Mouse (Mus musculus) embryonic facial prominence, embryonic 10.5 days (tissue): ENCODE results near the gene Cda. TPM values are rescaled to one million over a fixed set of nuclear protein-coding genes. Genes with fewer than 3 reads are reported as not detected.
"Not testable (repeated sequence)": the region's sequence is repeated elsewhere in the genome, so short reads cannot be mapped to it uniquely, and the experiment has no call there.

ENCODE experiments used
- DNase-seq: peaks from one replicate; pipeline ENCODE4 v3.0.0-alpha.2; 2017; ENCODE audit warnings: low spot score
- H3K27ac ChIP-seq: fragments of 300-500 bp; sonication (generic); replicated peaks from 2 replicates; pipeline ENCODE4 v1.5.1; 2016; ENCODE audit warnings: mild to moderate bottlenecking
- H3K27me3 ChIP-seq: fragments of 300-500 bp; sonication (generic); replicated peaks from 2 replicates; pipeline ENCODE4 v1.6.1; 2016; ENCODE audit warnings: low read depth, mild to moderate bottlenecking; ENCODE audit not compliant: poor library complexity, severe bottlenecking
- H3K36me3 ChIP-seq: fragments of 300-500 bp; sonication (generic); replicated peaks from 2 replicates; pipeline ENCODE4 v1.6.1; 2016; ENCODE audit warnings: mild to moderate bottlenecking, moderate library complexity
- H3K4me1 ChIP-seq: fragments of 300-500 bp; sonication (generic); 2 replicates; pipeline ENCODE4 v1.6.1; 2016
- H3K4me3 ChIP-seq: fragments of 300-500 bp; sonication (generic); 2 replicates; pipeline ENCODE4 v1.5.1; 2016; ENCODE audit warnings: mild to moderate bottlenecking, moderate library complexity
- H3K9me3 ChIP-seq: fragments of 300-500 bp; sonication (generic); 2 replicates; pipeline ENCODE4 v1.6.1; 2016; ENCODE audit warnings: mild to moderate bottlenecking
- WGBS: fragments of 180-500 bp; shearing (Covaris S2); methylation state at CpG from one replicate; pipeline ENCODE4 v1.1.7; 2016; 5-methylcytosine and 5-hydroxymethylcytosine counted together
- polyA plus RNA-seq: library from polyadenylated mRNA; unstranded; fragments of >200 nt; fragmentation: Nextera tagmentation; extraction: Ambion mirVana; gene quantifications from 2 replicates; pipeline ENCODE4 v1.2.1, GENCODE M21; 2016

Cda gene
- polyA plus RNA-seq, 1 experiment from 2014 or later = 4.8 TPM

DNA sequence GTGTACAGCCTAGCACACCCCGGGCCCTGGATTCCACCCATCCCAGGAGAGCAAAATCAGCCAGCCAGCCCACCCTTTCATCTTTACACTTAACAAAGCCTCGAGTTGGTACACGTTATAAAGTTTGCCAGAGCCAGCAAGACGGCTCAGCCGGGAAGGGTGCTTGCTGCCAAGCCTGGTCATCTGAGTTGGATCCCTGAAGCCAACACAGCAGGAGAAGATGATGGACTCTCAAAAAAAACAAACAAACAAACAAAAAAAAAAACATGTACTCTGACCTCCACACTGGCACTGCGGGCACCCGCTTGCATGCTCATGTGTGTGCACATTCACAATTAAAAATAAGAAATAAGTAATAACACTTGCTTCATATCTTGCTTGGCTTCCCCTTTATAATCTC lies 25.7 kb downstream of the Cda start:
- Histone ChIP-seq H3K27me3 (no peaks in the 10 kb centered on the region), H3K9me3 (no peaks in the 10 kb centered on the region), H3K4me1 (peaks cover 11% of the 10 kb centered on the region; the same call in 1 of the 2 replicates), H3K4me3 (no peak overlapping the region), H3K27ac (no peak overlapping the region), H3K36me3 (no peaks in the 10 kb centered on the region)
- DNase-seq = no peak
- WGBS = 78% methylated on average over 7 of the region's 7 CpGs

DNA sequence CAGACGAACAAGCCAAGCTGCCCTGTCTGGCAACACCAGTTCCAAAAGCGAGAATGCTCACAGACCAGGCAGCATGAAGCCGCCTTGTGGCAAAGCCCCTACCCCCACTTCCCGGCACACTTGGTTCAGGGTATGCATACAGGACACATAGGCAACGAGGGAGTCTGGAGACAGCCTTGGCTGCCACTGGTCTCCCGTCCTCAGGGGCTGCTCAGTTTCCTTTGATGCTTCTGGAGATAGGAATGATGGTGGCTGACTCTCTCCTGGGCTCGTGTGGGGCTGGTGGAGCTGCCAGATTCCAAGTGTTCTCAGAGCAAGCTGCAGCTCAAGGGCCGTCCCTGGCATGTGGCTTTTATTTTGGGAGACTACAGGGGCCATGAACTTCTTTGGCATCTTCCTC lies 26.4 kb downstream of the Cda start:
- DNase-seq = no peak
- Histone ChIP-seq H3K27ac (no peak overlapping the region), H3K36me3 (no peaks in the 10 kb centered on the region), H3K9me3 (no peaks in the 10 kb centered on the region), H3K4me3 (no peak overlapping the region), H3K4me1 (peaks cover 12% of the 10 kb centered on the region; the same call in 1 of the 2 replicates), H3K27me3 (no peaks in the 10 kb centered on the region)
- WGBS = 61% methylated on average over 8 of the region's 8 CpGs

- no peak overlapping the region for H3K4me3 ChIP-seq
- H3K36me3 ChIP-seq = no peaks in the 10 kb centered on the region
- H3K27ac ChIP-seq = no peak overlapping the region
- peaks cover 12% of the 10 kb centered on the region; the same call in 1 of the 2 replicates for H3K4me1 ChIP-seq
- 36% methylated on average over 4 of the region's 4 CpGs for WGBS
- DNase-seq = peak; percentile 44
- no peaks in the 10 kb centered on the region for H3K27me3 ChIP-seq
- no peaks in the 10 kb centered on the region for H3K9me3 ChIP-seq
Measured at GRCm38 (mm10) chr4:138339963-138340362, 27.8 kb downstream of the Cda start.

- WGBS = 79% methylated on average over 9 of the region's 9 CpGs
- no peak overlapping the region for H3K27ac ChIP-seq
- no peak overlapping the region for H3K4me3 ChIP-seq
- no peak for DNase-seq
- H3K4me1 ChIP-seq = peaks cover 7% of the 10 kb centered on the region; the same call in 1 of the 2 replicates
- no peaks in the 10 kb centered on the region for H3K36me3 ChIP-seq
- H3K9me3 ChIP-seq = no peaks in the 10 kb centered on the region
- no peaks in the 10 kb centered on the region; the same call in 1 of the 2 replicates for H3K27me3 ChIP-seq
Measured at GRCm38 (mm10) chr4:138337341-138337740, 30.5 kb downstream of the Cda start.

DNA sequence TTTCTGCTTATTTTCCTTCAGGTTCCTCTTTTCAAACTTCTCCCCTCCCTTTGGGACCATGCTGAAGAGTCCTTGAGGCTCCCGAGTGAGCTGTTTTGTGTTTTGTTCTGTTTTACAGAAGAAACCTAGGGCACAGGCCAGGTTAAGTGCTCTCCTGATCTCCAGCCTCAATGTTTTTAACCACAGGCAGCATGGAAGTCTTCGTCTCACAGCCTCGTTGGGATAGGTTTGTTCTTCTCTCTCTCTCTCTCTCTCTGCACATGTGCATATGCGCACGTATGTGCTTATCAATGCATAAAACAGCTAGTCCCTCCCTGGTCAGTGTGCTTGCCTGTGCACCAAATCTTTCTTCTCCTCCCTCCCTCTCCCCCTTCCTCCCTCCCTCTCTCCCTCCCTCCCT lies 30.9 kb downstream of the Cda start:
- Histone ChIP-seq H3K36me3 (no peaks in the 10 kb centered on the region), H3K4me3 (no peak overlapping the region), H3K4me1 (peaks cover 7% of the 10 kb centered on the region; the same call in 1 of the 2 replicates), H3K27me3 (peaks cover 3% of the 10 kb centered on the region), H3K27ac (no peak overlapping the region; the same call in 1 of the 2 replicates), H3K9me3 (no peaks in the 10 kb centered on the region)
- 77% methylated on average over 5 of the region's 5 CpGs for WGBS
- DNase-seq = no peak

DNA sequence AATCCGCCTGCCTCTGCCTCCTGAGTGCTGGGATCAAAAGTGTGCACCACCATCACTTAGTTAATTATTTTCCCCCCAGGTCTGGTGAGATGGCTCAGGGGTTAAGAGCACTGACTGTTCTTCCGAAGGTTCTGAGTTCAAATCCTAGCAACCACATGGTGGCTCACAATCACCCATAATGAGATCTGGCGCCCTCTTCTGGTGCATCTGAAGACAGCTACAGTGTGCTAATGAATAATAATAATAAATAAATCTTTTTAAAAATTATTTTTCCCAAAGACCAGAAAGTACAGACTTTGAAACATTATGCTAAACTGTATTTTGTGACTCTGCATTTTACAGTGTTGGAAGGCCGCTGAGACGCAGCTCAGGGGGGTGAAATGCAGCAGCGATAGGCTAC lies 32.1 kb downstream of the Cda start:
- H3K27me3 ChIP-seq = peaks cover 15% of the 10 kb centered on the region
- no peak for DNase-seq
- H3K27ac ChIP-seq = no peak overlapping the region
- 87% methylated on average over 6 of the region's 6 CpGs for WGBS
- no peaks in the 10 kb centered on the region for H3K9me3 ChIP-seq
- peaks cover 4% of the 10 kb centered on the region for H3K4me1 ChIP-seq
- no peaks in the 10 kb centered on the region for H3K36me3 ChIP-seq
- H3K4me3 ChIP-seq = no peak overlapping the region

GRCm38 (mm10) chr4:138335036-138335435 lies 32.8 kb downstream of the Cda start:
- 90% methylated on average over 12 of the region's 12 CpGs for WGBS
- H3K27ac ChIP-seq = no peak overlapping the region
- no peaks in the 10 kb centered on the region for H3K36me3 ChIP-seq
- DNase-seq = no peak
- no peaks in the 10 kb centered on the region for H3K9me3 ChIP-seq
- peaks cover 10% of the 10 kb centered on the region for H3K4me1 ChIP-seq
- H3K27me3 ChIP-seq = peaks cover 20% of the 10 kb centered on the region
- H3K4me3 ChIP-seq = no peak overlapping the region

DNA sequence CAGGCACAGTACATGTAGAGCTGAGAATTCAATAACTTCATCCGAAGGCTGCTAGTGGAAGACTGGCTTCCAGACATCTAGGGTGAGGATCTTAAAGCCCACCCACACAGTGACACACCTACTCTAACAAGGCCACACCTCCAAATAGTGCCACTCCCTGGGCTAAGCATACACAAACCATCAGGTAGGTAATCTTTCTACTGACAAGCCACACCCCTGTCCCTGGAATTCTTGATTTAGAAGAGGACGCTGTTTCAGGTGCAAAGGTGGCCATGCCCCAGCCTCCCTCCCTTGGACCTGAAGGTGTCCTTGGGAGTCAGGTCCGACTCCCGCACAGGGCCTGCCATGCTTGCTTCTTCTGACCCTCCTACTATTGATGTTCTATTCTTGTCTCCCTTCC lies 34.7 kb downstream of the Cda start:
- Histone ChIP-seq H3K27ac (no peak overlapping the region), H3K4me1 (peaks cover 12% of the 10 kb centered on the region), H3K9me3 (no peaks in the 10 kb centered on the region), H3K36me3 (no peaks in the 10 kb centered on the region), H3K4me3 (no peak overlapping the region), H3K27me3 (peaks cover 24% of the 10 kb centered on the region)
- whole genome bisulfite sequencing = 84% methylated on average over 4 of the region's 4 CpGs
- no peak for DNase-seq

GRCm38 (mm10) chr4:138331647-138332046 lies 36.1 kb downstream of the Cda start:
- 83% methylated on average over 9 of the region's 9 CpGs for WGBS

GRCm38 (mm10) chr4:138330264-138330671 lies 37.5 kb downstream of the Cda start:
- Histone ChIP-seq H3K9me3 (no peaks in the 10 kb centered on the region), H3K4me1 (peaks cover 26% of the 10 kb centered on the region), H3K36me3 (no peaks in the 10 kb centered on the region), H3K27me3 (peaks cover 24% of the 10 kb centered on the region), H3K4me3 (no peak overlapping the region), H3K27ac (no peak overlapping the region)
- DNase-seq = peak; percentile 61
- WGBS = 16% methylated on average over 15 of the region's 15 CpGs

More at GRCm38 (mm10) chr4:138331647-138332046, 36.1 kb downstream of the Cda start:
- no peaks in the 10 kb centered on the region for H3K9me3 ChIP-seq
- no peaks in the 10 kb centered on the region for H3K36me3 ChIP-seq
- no peak for DNase-seq
- H3K27ac ChIP-seq = no peak overlapping the region
- H3K4me1 ChIP-seq = peaks cover 12% of the 10 kb centered on the region
- H3K27me3 ChIP-seq = peaks cover 24% of the 10 kb centered on the region
- no peak overlapping the region for H3K4me3 ChIP-seq

- Histone ChIP-seq H3K4me3 (peak overlapping the region; percentile 50), H3K36me3 (no peaks in the 10 kb centered on the region), H3K27me3 (peaks cover 24% of the 10 kb centered on the region), H3K9me3 (no peaks in the 10 kb centered on the region), H3K4me1 (peaks cover 36% of the 10 kb centered on the region), H3K27ac (peak overlapping the region; percentile 54; the same call in 1 of the 2 replicates)
- no peak for DNase-seq
- WGBS = 81% methylated on average over 7 of the region's 7 CpGs
Measured at GRCm38 (mm10) chr4:138327891-138328470, 39.8 kb downstream of the Cda start.

DNA sequence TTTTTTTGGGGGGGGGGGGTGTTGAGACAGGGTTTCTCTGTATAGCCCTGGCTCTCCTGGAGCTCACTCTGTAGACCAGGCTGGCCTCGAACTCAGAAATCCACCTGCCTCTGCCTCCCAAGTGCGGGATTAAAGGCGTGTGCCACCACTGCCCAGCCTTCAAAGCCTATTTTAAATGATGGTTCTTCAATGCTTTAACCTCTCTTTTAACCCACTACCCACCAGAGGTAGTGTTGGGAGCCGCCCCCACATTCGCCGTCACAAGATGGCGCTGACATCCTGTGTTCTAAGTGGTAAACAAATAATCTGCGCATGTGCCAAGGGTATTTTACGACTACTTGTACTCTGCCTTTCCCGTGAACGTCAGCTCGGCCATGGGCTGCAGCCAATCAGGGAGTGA lies 40.6 kb downstream of the Cda start:
- 60% methylated on average over 9 of the region's 12 CpGs for WGBS
- H3K4me3 ChIP-seq, H3K9me3 ChIP-seq, H3K27ac ChIP-seq, DNase-seq, H3K36me3 ChIP-seq: not testable (repeated sequence)
- Histone ChIP-seq H3K4me1 (peaks cover 40% of the 10 kb centered on the region), H3K27me3 (peaks cover 24% of the 10 kb centered on the region)

DNA sequence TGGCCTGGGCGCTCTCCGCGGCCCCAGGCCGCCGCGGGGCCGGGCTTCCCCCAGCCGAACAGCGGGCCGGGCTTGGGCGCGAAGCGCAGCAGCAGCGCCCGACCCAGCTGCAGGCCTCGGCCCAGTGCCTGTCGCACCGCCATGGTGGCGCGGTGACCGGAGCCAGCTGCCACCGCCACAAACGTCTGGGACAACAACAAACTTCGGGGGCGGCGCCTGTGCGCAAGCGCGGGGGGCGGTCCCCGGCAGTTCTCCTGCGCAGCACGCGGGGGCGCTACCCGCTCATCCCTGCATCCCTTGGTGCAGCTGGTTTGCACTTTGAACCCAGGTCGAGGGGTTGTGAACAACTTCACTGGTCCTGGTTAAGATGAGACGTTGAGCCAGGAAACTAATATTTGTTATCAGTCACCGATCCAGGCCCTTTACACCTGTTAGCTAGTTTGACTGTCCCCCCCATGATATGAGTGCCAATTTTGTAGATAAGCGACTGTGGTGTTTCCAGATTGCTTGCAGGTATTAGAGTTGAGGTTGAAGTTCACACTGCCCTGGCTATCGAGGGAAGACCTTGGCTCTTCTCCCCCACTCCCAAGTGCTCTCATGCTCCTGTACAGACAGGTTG lies 41.6 kb downstream of the Cda start, which contains the start of gene Pink1:
Gene Pink1, minus strand, starts transcription at position 231 of the 619 bp plus-strand sequence.
- Histone ChIP-seq H3K4me3 (peak within 1 kb of the TSS; percentile 91), H3K27me3 (peaks cover 15% of the 10 kb centered on the region), H3K27ac (peak within 1 kb of the TSS; percentile 95), H3K4me1 (peaks cover 40% of the 10 kb centered on the region), H3K9me3 (no peaks in the 10 kb centered on the region), H3K36me3 (no peaks in the 10 kb centered on the region)
- DNase-seq = peak; percentile 90
- WGBS = 4% methylated on average over 41 of the region's 41 CpGs
